Mouse (Mus musculus): ENCODE measurements at regions not wholly inside any gene's neighbourhood (a gene's known extent, or its start where the extent isn't known, plus 50 kb on each side); places are given as distances from the start of the nearest gene placed in this dataset.
A peak's percentile ranks its signal among the peaks of the same experiment; 100 is the strongest.

DNA sequence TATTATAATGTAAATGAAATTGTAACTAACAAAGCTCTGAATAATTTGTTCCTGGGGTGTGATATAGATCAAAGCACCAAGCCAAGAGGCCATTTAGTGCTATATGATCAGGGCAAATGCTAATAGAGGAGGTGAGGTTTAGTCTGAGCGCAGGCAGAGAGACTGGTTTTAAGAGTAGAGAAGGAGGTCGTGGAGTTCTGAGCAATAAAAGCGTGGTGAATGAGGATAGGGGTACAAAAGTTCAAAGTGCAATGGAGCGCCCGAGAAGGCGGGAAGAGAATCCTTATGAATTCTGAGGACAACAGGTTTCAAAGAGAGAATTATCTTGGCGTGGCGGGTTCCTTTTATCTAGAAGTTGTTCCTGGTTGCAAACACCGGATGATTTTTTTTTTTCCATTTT lies 261.5 kb upstream of the Nrip1 start:
- no peak for DNase-seq (ENCODE audit: low spot score)
- Histone ChIP-seq H3K4me2 (ENCODE audit: low read depth, low read length) (no peak overlapping the region), H3K36me3 (replicated peaks; ENCODE audit: control insufficient read depth, insufficient read depth, low read depth, low read length) (no peaks in the 10 kb centered on the region), H3K27ac (replicated peaks; ENCODE audit: low read depth, low read length) (no peak overlapping the region), H3K4me1 (ENCODE audit: control insufficient read depth, insufficient read depth, low read length) (no peaks in the 10 kb centered on the region), H3K4me3 (ENCODE audit: low read depth, low read length) (no peak overlapping the region), H3K9me3 (replicated peaks; ENCODE audit: control insufficient read depth, low read length) (no peaks in the 10 kb centered on the region), H3K27me3 (ENCODE audit: control insufficient read depth, insufficient read depth, low read length) (no peaks in the 10 kb centered on the region), H3K9ac (replicated peaks; ENCODE audit: low read length) (no peak overlapping the region)
- no peak for ATAC-seq (replicated peaks; ENCODE audit: insufficient number of reproducible peaks, low FRiP score, low TSS enrichment, low read depth)
- WGBS, result 85% methylated on average over 9 of the region's 9 CpGs

- ATAC-seq (replicated peaks; ENCODE audit: insufficient number of reproducible peaks, low FRiP score, low TSS enrichment, low read depth) (no peak), DNase-seq (ENCODE audit: low spot score) (no peak)
- Histone ChIP-seq H3K27ac (replicated peaks; ENCODE audit: low read depth, low read length) (no peak overlapping the region), H3K4me2 (ENCODE audit: low read depth, low read length) (no peak overlapping the region), H3K27me3 (ENCODE audit: control insufficient read depth, insufficient read depth, low read length) (no peaks in the 10 kb centered on the region), H3K36me3 (replicated peaks; ENCODE audit: control insufficient read depth, insufficient read depth, low read depth, low read length) (no peaks in the 10 kb centered on the region), H3K4me3 (ENCODE audit: low read depth, low read length) (no peak overlapping the region), H3K9me3 (replicated peaks; ENCODE audit: control insufficient read depth, low read length) (no peaks in the 10 kb centered on the region), H3K9ac (replicated peaks; ENCODE audit: low read length) (no peak overlapping the region), H3K4me1 (ENCODE audit: control insufficient read depth, insufficient read depth, low read length) (no peaks in the 10 kb centered on the region)
- WGBS, result 90% methylated on average over 4 of the region's 4 CpGs
Observed at GRCm38 (mm10) chr16:76634196-76634698, 260.6 kb upstream of the Nrip1 start.

DNA sequence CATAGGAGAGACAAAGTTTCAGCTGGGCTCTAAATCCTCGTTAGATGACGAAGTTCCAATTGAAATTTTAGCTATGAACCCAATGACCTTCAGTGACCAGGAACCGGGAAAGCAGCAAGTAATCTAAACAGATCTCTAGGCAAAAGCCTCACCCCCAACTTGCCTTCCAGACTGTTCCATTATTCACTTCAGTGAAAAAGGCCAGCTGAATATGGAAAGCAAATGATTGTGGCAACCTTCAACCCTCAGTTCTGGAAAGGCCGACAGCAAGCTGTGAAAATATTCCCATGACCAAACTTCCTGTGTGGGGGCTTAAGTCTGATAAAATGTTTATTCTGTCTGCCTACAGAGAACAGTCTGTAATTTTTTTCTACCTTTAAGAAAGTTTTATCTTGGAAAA lies 252.5 kb upstream of the Nrip1 start:
- DNase-seq (ENCODE audit: low spot score) (peak; percentile 55), ATAC-seq (replicated peaks; ENCODE audit: insufficient number of reproducible peaks, low FRiP score, low TSS enrichment, low read depth) (no peak)
- no peaks in the 10 kb centered on the region for H3K4me1 ChIP-seq (ENCODE audit: control insufficient read depth, insufficient read depth, low read length)
- H3K36me3 ChIP-seq (replicated peaks; ENCODE audit: control insufficient read depth, insufficient read depth, low read depth, low read length), result no peaks in the 10 kb centered on the region
- no peak overlapping the region for H3K9ac ChIP-seq (replicated peaks; ENCODE audit: low read length)
- no peak overlapping the region for H3K27ac ChIP-seq (replicated peaks; ENCODE audit: low read depth, low read length)
- H3K4me2 ChIP-seq (ENCODE audit: low read depth, low read length), result no peak overlapping the region
- H3K9me3 ChIP-seq (replicated peaks; ENCODE audit: control insufficient read depth, low read length), result no peaks in the 10 kb centered on the region
- 19% methylated on average over 4 of the region's 4 CpGs for WGBS
- no peaks in the 10 kb centered on the region for H3K27me3 ChIP-seq (ENCODE audit: control insufficient read depth, insufficient read depth, low read length)
- H3K4me3 ChIP-seq (ENCODE audit: low read depth, low read length), result no peak overlapping the region

DNA sequence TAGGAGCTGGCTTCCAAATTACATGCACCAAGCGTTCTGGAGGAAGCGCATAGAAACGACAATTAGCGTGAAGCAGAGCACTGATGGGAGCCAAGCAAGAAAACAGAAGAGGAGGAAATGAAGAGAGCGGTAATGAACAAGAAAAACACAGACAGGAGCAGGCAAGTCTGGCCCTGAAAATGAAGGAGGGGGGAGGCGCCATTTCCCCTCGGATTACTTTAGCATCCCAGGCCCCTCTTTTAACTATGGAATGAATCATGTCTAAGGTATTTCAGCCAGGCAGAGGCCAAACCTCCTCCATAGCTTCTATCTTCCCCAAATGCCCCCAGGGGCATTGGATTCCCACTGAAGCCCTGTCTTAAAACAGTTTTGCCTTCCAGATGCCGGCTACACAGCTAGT lies 248.1 kb upstream of the Nrip1 start:
- Histone ChIP-seq H3K4me2 (ENCODE audit: low read depth, low read length) (no peak overlapping the region), H3K27ac (replicated peaks; ENCODE audit: low read depth, low read length) (no peak overlapping the region), H3K4me3 (ENCODE audit: low read depth, low read length) (no peak overlapping the region), H3K9me3 (replicated peaks; ENCODE audit: control insufficient read depth, low read length) (no peaks in the 10 kb centered on the region), H3K9ac (replicated peaks; ENCODE audit: low read length) (no peak overlapping the region), H3K4me1 (ENCODE audit: control insufficient read depth, insufficient read depth, low read length) (no peaks in the 10 kb centered on the region), H3K27me3 (ENCODE audit: control insufficient read depth, insufficient read depth, low read length) (no peaks in the 10 kb centered on the region), H3K36me3 (replicated peaks; ENCODE audit: control insufficient read depth, insufficient read depth, low read depth, low read length) (no peaks in the 10 kb centered on the region)
- no peak; the same call in 1 of the 2 replicates for ATAC-seq (replicated peaks; ENCODE audit: insufficient number of reproducible peaks, low FRiP score, low TSS enrichment, low read depth)
- peak; percentile 67 for DNase-seq (ENCODE audit: low spot score)
- WGBS, result 25% methylated on average over 8 of the region's 8 CpGs

DNA sequence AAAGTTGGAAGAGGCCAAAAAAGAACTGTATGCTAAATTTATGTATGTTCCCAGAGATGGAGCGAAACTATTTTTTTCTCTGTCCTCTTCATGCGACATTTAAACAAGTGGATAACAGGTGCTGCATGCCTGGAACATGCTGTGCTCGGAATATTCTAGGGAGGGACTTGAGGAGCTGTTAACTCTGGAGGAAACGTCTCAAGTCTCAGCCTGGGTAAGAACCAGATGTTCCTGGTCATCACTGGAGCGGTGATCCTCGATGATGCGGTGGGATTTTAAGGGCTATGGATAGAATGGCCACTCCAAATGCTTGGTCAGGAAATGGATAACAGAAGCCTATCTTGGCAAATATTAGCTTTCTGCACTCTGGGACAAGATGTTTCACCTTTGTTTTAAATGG lies 244.7 kb upstream of the Nrip1 start:
- Histone ChIP-seq H3K4me1 (ENCODE audit: control insufficient read depth, insufficient read depth, low read length) (no peaks in the 10 kb centered on the region), H3K4me2 (ENCODE audit: low read depth, low read length) (no peak overlapping the region), H3K36me3 (replicated peaks; ENCODE audit: control insufficient read depth, insufficient read depth, low read depth, low read length) (no peaks in the 10 kb centered on the region), H3K27ac (replicated peaks; ENCODE audit: low read depth, low read length) (no peak overlapping the region), H3K9me3 (replicated peaks; ENCODE audit: control insufficient read depth, low read length) (no peaks in the 10 kb centered on the region), H3K9ac (replicated peaks; ENCODE audit: low read length) (no peak overlapping the region), H3K27me3 (ENCODE audit: control insufficient read depth, insufficient read depth, low read length) (no peaks in the 10 kb centered on the region), H3K4me3 (ENCODE audit: low read depth, low read length) (no peak overlapping the region)
- DNase-seq (ENCODE audit: low spot score) (no peak), ATAC-seq (replicated peaks; ENCODE audit: insufficient number of reproducible peaks, low FRiP score, low TSS enrichment, low read depth) (no peak)
- WGBS, result 82% methylated on average over 7 of the region's 7 CpGs

DNA sequence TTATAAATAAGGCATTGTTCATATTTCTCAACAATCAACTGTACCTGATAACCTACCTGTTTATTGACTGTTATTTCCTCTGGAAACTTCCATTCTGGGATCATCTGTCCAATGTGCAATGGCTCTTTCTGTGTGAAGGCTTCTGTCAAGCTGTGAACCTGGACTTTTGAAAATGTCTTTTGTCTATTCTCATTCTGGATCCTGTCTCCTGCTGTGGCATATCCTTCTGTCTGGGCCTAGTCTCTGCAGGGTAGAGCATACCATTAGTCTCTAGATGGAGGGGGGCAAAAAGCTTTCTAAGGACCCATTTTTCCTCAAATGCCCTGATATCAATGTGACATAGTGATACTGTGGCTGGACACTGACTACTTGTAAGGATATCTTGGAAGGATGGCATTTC lies 237.4 kb upstream of the Nrip1 start:
- Histone ChIP-seq H3K27me3 (ENCODE audit: control insufficient read depth, insufficient read depth, low read length) (no peaks in the 10 kb centered on the region), H3K4me3 (ENCODE audit: low read depth, low read length) (no peak overlapping the region), H3K4me1 (ENCODE audit: control insufficient read depth, insufficient read depth, low read length) (no peaks in the 10 kb centered on the region), H3K4me2 (ENCODE audit: low read depth, low read length) (no peak overlapping the region), H3K27ac (replicated peaks; ENCODE audit: low read depth, low read length) (no peak overlapping the region), H3K36me3 (replicated peaks; ENCODE audit: control insufficient read depth, insufficient read depth, low read depth, low read length) (no peaks in the 10 kb centered on the region), H3K9me3 (replicated peaks; ENCODE audit: control insufficient read depth, low read length) (no peaks in the 10 kb centered on the region), H3K9ac (replicated peaks; ENCODE audit: low read length) (no peak overlapping the region)
- DNase-seq (ENCODE audit: low spot score), result no peak
- no peak for ATAC-seq (replicated peaks; ENCODE audit: insufficient number of reproducible peaks, low FRiP score, low TSS enrichment, low read depth)

DNA sequence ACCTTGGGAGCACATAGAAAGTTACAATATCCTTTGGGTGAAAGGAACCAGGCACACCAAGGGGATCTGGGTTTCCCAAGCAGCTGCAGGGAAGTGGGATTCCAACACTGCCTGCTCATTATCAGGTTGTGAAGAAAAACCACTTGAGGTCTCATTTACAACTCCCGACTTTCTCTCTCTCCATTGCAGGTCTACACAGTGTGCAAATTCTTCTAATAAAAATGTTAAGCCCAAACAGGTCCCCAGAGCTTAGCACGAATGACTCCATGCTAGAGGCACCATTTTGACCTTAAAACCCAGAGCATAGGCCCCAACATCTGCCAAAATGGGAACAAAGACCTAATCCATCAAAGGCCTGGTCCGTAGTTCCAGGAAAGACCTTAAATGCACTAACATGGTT lies 231.3 kb upstream of the Nrip1 start:
- no peaks in the 10 kb centered on the region for H3K9me3 ChIP-seq (replicated peaks; ENCODE audit: control insufficient read depth, low read length)
- no peak overlapping the region for H3K4me2 ChIP-seq (ENCODE audit: low read depth, low read length)
- no peaks in the 10 kb centered on the region for H3K36me3 ChIP-seq (replicated peaks; ENCODE audit: control insufficient read depth, insufficient read depth, low read depth, low read length)
- H3K9ac ChIP-seq (replicated peaks; ENCODE audit: low read length), result no peak overlapping the region
- WGBS, result 80% methylated on average over 3 of the region's 3 CpGs
- ATAC-seq (replicated peaks; ENCODE audit: insufficient number of reproducible peaks, low FRiP score, low TSS enrichment, low read depth) (no peak), DNase-seq (ENCODE audit: low spot score) (no peak)
- H3K27me3 ChIP-seq (ENCODE audit: control insufficient read depth, insufficient read depth, low read length), result no peaks in the 10 kb centered on the region
- H3K4me3 ChIP-seq (ENCODE audit: low read depth, low read length), result no peak overlapping the region
- no peak overlapping the region for H3K27ac ChIP-seq (replicated peaks; ENCODE audit: low read depth, low read length)
- H3K4me1 ChIP-seq (ENCODE audit: control insufficient read depth, insufficient read depth, low read length), result no peaks in the 10 kb centered on the region

- H3K9ac ChIP-seq (replicated peaks; ENCODE audit: low read length), result no peak overlapping the region
- WGBS, result 67% methylated on average over 6 of the region's 6 CpGs
- no peaks in the 10 kb centered on the region for H3K36me3 ChIP-seq (replicated peaks; ENCODE audit: control insufficient read depth, insufficient read depth, low read depth, low read length)
- DNase-seq (ENCODE audit: low spot score) (no peak), ATAC-seq (replicated peaks; ENCODE audit: insufficient number of reproducible peaks, low FRiP score, low TSS enrichment, low read depth) (no peak)
- no peaks in the 10 kb centered on the region for H3K27me3 ChIP-seq (ENCODE audit: control insufficient read depth, insufficient read depth, low read length)
- no peaks in the 10 kb centered on the region for H3K9me3 ChIP-seq (replicated peaks; ENCODE audit: control insufficient read depth, low read length)
- no peak overlapping the region for H3K4me3 ChIP-seq (ENCODE audit: low read depth, low read length)
- H3K27ac ChIP-seq (replicated peaks; ENCODE audit: low read depth, low read length), result no peak overlapping the region
- H3K4me2 ChIP-seq (ENCODE audit: low read depth, low read length), result no peak overlapping the region
- no peaks in the 10 kb centered on the region for H3K4me1 ChIP-seq (ENCODE audit: control insufficient read depth, insufficient read depth, low read length)
Observed at GRCm38 (mm10) chr16:76603846-76604258, 230.2 kb upstream of the Nrip1 start.

Measured in embryonic facial prominence, embryonic 11.5 days (tissue).